Mouse (Mus musculus) heart, adult 18-20 months (tissue): ENCODE measurements around the gene Cd3eap. TPM values are rescaled to one million over a fixed set of nuclear protein-coding genes. Genes with fewer than 3 reads are reported as not detected.
A peak's percentile ranks its signal among the peaks of the same experiment; 100 is the strongest.

Source experiments
- DNase-seq, 2 experiments: peaks; one replicate each; pipeline ENCODE4 v3.0.0; 2021 to 2022; ENCODE audit warnings: mixed read lengths in 1 of 2
- long read RNA-seq, 2 experiments: library from polyadenylated mRNA; stranded (forward); transcript quantifications; one replicate each; pipeline ENCODE4 v2.0.0; 2021
- total RNA-seq, 2 experiments: library from RNA; stranded (reverse); gene quantifications; 2 replicates each; pipeline ENCODE4 v1.2.3; 2021

Gene Cd3eap
- 1 to 10 TPM; 9.6 to 10.0 TPM for total RNA-seq
- long read RNA-seq, experiment 1, transcript Cd3eap-201 (3 exons, 2,239 nt), result major isoform, 5 of 27 reads
- long read RNA-seq, experiment 1, partial matches to known transcripts, result 0 of 27 reads
- long read RNA-seq, experiment 1, other reads (novel, unspliced or antisense), result 22 of 27 reads
- long read RNA-seq, experiment 2, partial matches to known transcripts, result 0 of 13 reads
- long read RNA-seq, experiment 2, other reads (novel, unspliced or antisense), result 11 of 13 reads

- DNase-seq, result peak; percentile 90 to 92
Observed at GRCm38 (mm10) chr7:19359299-19359891, at the start of gene Cd3eap, which contains the start of gene Ppp1r13l. Gene Cd3eap (minus strand): TSS chr7:19359483. Gene Ppp1r13l (plus strand): TSS chr7:19359749.

- DNase-seq, result peak; percentile 72 to 94
Observed at GRCm38 (mm10) chr7:19405417-19405816, 46.1 kb upstream of the Cd3eap start.

GRCm38 (mm10) chr7:19404476-19404875 lies 45.2 kb upstream of the Cd3eap start, which contains the start of gene Ckm:
Gene Ckm (plus strand): TSS chr7:19404776.
- no peak for DNase-seq

- DNase-seq, result peak; percentile 37 to 44
Observed at GRCm38 (mm10) chr7:19403731-19404296, 44.5 kb upstream of the Cd3eap start, which contains the start of gene Klc3. Gene Klc3 (minus strand): TSS chr7:19404104.

GRCm38 (mm10) chr7:19402535-19403112 lies 43.3 kb upstream of the Cd3eap start:
- no peak for DNase-seq

- DNase-seq, result no peak
Observed at GRCm38 (mm10) chr7:19400946-19401345, 41.7 kb upstream of the Cd3eap start.

- DNase-seq, result peak in 1 of 2 experiments; percentile 37
Observed at GRCm38 (mm10) chr7:19399496-19400280, 40.4 kb upstream of the Cd3eap start.

GRCm38 (mm10) chr7:19394484-19394883 lies 35.2 kb upstream of the Cd3eap start:
- DNase-seq, result no peak

- no peak for DNase-seq
Observed at GRCm38 (mm10) chr7:19388699-19389413, 29.6 kb upstream of the Cd3eap start.

- DNase-seq, result no peak
Observed at GRCm38 (mm10) chr7:19383708-19384107, 24.4 kb upstream of the Cd3eap start.

- peak in 1 of 2 experiments; percentile 25 for DNase-seq
Observed at GRCm38 (mm10) chr7:19382166-19382541, 22.9 kb upstream of the Cd3eap start.

- DNase-seq, result peak; percentile 99 to 100
Observed at GRCm38 (mm10) chr7:19381377-19382165, 22.3 kb upstream of the Cd3eap start, which contains the start of gene Ercc2. Gene Ercc2 (plus strand): TSS chr7:19382010.

- no peak for DNase-seq
Observed at GRCm38 (mm10) chr7:19378049-19378448, 18.8 kb upstream of the Cd3eap start.

- DNase-seq, result no peak
Observed at GRCm38 (mm10) chr7:19376019-19376418, 16.7 kb upstream of the Cd3eap start.

- DNase-seq, result no peak
Observed at GRCm38 (mm10) chr7:19375368-19375767, 16.1 kb upstream of the Cd3eap start.

GRCm38 (mm10) chr7:19373367-19373766 lies 14.1 kb upstream of the Cd3eap start:
- DNase-seq, result no peak

GRCm38 (mm10) chr7:19369823-19370425 lies 10.6 kb upstream of the Cd3eap start:
- peak; percentile 43 to 72 for DNase-seq

- no peak for DNase-seq
Observed at GRCm38 (mm10) chr7:19368380-19368779, 9.1 kb upstream of the Cd3eap start.

- DNase-seq, result peak; percentile 25 to 35
Observed at GRCm38 (mm10) chr7:19365376-19365775, 6.1 kb upstream of the Cd3eap start.

GRCm38 (mm10) chr7:19363881-19364280 lies 4.6 kb upstream of the Cd3eap start:
- DNase-seq, result peak; percentile 82 to 85
